Mouse (Mus musculus): ENCODE data around the gene Aamdc.

The Aamdc gene

DNA sequence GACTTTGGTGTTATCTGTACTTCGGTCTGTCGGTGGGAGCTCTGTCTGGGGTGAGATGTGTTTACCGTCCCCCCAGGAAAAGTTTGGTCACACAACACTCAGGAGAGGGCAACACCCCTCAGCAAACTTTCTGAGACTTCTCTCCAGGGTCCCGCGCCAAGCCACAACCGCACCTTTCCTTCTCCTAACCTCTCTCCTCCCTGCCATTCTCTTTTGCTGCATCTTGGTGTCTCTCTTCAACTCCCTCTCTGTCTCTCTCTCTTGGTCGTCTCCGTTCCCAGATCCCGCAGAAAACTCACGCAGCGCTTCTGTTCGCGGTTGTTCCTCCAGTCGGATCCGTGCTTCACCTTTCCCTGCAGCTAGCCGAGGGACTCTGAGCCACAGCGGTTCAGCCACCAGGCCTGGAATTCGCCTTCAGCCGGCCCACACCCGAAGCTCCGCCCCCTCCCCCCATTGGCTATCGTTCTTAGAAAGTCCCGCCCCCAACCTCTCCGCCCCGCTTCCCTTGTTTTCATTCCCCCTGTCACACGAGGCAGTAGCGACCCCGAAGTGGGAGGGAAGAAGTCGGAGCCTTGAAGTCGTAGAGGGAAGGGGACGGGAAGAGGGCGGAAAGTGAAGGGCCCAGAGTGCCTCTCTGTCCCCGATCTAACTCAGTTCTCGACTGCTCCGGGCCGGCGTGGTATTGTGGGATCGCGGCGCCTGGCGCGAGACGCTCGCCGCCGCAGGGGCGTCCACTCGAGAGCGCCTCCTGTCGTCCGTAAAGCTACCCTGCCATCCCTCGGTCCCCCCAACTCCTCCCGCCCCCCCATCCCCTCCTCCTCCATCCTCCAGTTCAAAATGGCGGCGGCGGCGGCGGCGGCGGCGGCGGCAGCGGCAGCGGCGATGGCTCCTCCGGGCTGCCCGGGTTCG is at the start of gene Aamdc, which contains the start of gene Rsf1:
TSS of gene Aamdc (minus strand) at position 431 of the 909 bp plus-strand sequence.
TSS of gene Rsf1 (plus strand) at position 823 of the 909 bp plus-strand sequence.
- peak; percentile 96 for DNase-seq (ENCODE audit: low spot score)

DNA sequence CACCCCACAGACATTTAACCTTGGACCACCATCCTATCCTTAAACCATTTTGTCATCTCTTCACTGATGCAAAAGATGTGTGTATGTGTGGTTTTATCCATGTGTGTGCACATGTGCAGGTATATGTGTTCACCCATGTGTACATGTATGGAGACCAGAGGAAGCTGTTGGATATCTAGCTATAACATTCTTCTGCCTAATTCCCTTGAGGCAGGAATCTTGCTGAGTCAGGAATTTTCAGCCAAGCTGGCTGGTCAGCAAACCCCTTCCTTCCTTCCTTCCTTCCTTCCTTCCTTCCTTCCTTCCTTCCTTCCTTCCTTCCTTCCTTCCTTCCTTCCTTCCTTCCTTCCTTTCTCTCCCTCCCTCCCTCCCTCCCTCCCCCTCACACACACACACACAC is 44.1 kb upstream of the Aamdc start:
- DNase-seq (ENCODE audit: low spot score) = no peak

DNA sequence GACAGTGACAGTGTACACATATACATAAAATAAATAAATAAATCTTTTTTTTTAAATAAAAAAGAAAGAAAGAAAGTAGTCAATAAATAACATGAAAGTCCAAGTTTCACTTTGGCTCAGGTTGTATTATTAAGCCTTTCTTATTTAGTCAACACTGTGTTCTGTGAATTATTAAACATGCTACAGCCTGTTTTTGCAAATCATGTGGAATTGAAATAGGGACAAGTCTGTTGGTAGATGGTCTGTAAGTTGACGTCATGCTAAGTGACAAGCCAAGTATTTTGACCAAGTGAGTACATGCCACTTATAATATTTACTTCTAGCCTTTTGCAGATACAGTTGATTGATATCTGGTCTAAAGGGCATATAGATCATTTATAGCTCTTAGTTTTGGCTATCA is 43.4 kb upstream of the Aamdc start:
- DNase-seq (ENCODE audit: low spot score) = no peak

DNA sequence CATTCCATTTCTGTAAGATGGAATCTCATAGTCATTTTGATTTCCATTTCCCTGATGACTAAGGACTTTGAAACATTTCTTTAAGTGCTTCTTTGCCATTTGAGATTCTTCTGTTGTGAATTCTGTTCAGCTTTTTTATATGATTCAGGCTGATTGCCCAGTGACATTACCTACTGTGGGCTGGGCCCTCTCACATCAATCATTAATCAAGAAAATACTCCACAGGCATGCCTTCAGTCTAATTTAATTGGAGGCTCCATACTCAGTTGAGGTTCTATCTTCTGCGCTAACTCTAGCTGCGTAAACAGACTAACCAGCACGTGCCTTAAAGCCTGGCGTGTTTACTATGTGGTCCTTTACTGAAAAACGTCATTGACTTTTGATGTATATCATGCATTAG is 42.0 kb upstream of the Aamdc start:
- DNase-seq (ENCODE audit: low spot score) = no peak

DNA sequence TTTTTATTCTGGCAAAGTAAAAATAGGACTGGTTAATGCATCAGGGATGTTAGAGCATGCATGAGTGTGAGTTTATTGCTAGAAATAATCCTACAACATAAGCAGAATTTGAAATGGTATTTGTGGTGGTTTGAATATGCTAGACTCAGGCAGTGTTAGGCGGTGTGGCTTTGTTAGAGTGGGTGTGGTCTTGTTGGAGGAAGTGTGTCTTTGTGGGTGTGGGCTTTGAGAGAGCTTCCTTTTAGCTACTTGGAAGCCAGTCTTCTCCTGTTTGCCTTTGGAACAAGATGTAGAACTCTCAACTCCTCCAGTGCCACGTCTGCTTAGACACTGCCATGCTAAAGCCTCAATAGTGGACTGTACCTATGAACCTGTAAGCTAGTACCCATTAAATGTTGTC is 19.3 kb upstream of the Aamdc start:
- DNase-seq (ENCODE audit: low spot score) = no peak

DNA sequence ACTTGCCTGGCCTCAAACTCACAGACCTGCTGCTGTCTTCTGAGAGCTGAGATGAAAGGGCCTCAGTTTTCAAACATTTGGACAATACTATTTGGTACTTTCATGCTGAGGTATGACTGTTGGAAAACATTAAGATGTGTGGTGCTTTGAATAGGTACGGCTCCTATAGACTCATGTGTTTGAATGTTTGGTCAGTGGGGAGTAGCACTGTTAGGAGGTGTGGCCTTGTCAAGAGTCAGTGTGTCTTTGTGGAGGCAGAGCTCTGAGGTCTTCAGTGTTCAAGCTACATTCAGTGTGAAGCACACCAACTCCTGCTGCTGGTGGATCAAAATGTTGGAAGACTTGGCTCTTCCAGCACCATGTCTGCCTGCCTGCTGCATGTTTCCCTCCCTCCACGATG is 14.2 kb upstream of the Aamdc start:
- DNase-seq (ENCODE audit: low spot score) = no peak

DNA sequence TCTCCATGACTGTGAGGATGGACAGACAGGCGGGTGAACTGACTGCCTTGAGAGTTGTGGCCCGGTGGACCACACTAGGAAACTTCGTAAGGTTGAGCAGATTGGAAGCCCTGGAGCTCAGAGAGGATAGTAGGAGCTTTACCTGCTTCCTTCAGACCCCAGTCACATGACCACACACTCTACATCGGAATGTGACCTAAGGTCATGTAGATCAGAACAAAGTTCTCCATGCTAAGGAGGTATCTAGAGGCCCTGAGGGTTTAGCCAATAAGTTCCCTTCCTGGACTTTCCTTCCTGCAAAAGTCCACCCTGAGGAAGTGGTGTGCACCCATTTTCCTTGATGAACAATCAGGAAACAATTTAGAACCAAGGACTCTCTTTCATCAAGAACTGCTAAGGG is 13.1 kb upstream of the Aamdc start:
- no peak for DNase-seq (ENCODE audit: low spot score)

DNA sequence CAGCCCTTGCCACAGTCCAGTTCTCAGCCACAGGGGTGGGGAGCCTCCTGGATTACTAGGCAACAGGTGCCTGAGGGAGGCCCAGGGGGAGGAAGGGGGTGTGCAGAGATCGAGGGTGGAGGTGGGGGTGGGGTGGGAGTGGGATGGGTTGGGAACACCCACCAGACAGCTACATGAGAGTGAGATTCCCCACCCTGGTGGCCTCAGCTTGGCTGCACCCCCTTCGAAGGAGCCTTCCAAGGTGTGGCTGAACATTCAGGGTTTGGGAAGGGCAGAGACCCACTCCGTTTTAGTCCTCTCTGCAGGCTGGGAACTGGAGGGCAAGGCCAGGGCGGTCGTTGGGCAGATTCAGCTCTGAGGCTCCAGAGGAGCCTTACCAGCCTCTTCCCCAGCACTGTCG is 12.0 kb upstream of the Aamdc start:
- DNase-seq (ENCODE audit: low spot score) = no peak

DNA sequence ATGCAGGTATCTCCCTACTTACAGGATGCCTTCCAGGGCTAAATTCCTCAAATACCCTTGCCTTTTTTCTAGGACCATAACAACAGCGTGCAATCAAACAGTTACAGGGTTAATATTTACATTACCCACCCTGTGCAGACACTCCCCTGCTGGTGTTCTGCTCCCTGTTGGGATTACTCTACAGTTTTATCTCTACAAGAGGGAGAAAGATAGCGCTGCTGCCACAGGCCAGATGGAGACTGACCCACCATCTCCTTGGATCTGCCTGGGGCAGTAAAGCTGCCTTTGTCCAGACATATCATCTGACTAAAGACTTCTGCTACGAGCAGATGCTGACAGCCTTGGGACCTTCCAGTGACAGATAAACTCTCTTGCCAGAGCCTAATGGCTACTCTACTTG is 11.2 kb upstream of the Aamdc start:
- no peak for DNase-seq (ENCODE audit: low spot score)

DNA sequence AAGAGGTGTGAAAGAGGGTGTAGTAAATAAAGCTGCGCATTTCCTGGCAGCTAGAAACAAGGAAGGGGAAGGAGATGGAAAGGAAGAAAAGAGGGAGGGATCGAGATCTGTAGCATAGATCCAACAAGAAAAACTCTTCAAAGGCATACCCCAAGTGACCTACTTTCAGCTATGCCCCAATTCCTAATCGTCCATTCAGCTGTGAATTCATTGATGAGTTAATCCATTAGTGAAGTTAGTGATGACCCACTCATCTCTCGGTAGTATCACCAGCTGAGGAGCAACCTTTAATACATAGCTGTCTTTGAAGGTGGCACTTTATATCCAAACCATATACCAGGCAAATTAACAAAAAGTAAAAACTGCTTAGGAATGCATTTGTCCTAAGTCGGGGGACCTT is 9.2 kb upstream of the Aamdc start:
- DNase-seq (ENCODE audit: low spot score) = no peak

DNA sequence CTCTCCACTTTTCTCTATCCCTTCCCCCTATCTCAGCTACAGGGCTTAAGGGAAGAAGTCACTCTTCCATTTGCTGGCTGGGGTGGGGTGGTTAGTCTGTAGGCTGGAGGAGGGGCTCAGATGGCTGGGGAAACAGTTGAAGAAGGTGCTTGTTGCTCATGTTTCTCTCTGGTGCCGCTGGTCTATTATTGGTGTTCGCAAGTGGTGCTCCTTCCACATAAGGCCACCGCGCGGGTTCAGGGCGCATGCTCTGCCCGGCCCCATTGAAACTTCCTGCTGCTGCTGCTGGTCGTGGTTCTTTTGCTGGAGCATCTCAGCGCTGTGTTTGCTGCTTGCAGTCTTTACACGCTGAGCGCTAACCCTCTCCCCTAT is 1.5 kb upstream of the Aamdc start:
- DNase-seq (ENCODE audit: low spot score) = peak; percentile 76

DNA sequence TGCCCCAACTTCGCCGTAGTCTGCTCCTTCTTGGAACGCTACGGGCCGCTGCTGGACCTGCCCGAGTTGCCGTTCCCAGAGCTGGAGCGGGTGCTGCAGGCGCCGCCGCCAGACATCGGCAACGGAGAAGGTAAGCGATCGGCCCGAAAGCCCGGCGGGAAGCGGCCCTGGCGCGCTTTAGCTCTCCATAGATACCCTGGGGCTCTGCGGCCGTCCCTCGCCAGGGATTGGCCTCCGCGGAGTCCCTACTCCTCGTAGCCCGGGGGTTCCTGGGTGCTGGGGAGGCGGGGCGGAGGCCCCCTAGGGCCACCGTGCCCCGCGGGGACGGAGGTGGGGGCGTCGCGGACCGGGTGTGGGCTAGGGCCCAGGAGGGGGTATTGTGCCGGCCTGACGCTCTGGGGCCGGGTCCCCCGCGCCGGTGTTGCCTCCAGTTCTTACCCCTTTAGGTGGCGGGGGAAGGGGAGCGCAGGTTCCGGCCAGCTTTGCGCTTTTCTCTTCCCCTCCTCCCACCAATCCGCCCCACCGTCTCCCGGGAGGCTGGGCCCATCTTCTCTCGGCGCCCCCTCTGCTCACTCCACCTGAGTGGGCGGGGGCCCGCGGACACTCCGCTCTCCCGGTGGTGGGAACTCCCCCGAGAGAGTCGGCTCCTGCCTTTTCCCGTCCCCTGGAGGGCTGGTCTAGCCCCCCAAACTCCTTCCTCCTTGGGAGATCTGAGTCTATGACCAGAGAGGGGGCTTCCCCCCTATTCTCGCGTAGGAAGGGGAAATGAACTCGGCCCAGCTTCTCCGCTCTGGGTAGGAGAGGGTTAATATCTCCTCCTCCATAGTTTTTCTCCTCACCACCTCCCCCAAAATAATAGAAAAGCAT is 912 bp upstream of the Aamdc start:
- DNase-seq (ENCODE audit: low spot score) = peak; percentile 34

DNA sequence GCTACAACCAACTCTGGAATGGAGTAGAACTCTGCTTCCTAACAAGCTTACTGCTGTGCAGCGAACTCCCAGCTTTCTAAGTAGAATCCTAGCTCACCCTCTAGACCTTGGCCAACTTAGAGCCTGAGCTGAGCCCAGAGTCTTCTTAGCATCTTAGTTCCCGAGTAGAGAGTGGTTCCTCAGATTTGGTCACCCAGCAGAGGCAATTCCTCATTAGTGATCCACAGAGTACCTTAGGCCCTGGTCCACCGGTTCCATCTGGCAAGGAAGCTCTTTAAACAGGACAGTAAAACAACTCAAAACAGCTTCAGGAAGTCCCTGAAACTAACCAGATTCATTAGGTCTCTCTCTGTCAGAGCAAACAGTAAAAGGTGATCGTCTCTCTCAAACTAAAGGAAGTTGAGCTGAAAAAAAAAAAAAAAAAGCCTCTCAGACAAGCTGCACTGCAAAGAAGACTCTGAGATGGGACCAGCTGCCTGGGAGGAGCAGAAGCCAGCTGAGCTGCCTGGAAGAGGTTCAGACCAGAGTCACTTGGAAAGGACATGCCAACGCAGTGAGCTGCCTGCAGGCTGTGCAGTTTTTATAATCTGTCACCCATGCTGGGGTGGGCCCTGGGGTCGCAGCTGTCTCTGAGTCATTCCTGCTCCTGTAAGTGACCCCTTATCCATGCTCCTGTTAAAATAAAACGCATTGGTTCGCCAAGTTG is 783 bp downstream of the Aamdc start:
- DNase-seq (ENCODE audit: low spot score) = no peak

DNA sequence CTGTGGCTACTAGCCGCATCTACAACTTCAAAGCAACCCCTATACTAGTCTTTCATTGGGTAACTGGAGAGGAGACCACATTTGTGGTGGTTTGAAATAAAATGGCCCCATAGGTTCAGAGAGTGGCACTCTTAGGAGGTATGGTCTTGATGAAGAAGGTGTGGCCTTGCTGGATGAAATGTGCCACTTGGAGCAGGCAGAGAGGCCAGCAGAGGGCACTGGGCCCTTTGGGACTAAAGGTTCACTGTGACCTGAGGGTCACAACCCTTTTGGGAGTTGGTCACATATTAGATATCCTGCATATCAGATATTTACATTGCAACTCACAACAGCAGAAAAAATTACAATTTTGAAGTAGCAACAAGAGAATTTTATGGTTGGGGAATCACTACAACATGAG is 8.9 kb downstream of the Aamdc start:
- no peak for DNase-seq (ENCODE audit: low spot score)

DNA sequence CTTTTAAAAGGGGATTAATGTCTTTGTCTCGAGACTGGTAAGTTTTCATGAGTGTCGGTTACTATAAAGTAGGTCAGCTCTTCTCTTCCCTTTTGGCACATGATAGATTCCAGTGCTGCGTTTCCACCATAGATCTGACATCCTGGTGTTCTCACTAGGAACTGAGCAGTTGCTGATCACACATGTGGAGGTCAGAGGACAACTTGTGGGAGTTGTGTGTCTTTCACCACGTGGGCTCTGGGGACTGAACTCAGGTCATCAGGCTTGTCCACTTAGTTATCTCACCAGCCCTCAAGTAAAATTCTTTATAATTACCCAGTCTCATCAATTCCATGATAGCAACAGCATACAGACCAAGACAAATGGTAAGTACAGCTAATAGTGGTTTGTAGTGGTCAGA is 9.9 kb downstream of the Aamdc start:
- DNase-seq (ENCODE audit: low spot score) = no peak

DNA sequence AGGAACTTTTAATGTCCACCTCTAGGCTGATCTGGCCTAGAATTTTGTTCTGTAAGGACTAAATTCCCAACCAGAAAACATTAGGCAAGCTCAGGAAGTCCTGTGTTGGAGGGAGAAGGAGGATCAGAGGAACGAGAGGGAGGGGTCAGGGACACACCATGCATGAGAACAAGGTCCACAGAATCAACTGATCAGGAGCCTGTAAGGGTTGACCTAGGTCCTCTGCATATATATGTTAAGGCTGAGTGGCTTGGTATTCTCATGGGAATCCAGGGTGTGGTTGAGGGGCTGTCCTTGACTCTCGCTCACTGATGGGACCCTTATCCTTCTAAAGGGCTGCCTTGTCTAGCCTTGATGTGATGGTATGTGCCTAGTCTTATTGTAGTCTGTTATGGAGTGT is 15.7 kb downstream of the Aamdc start:
- DNase-seq (ENCODE audit: low spot score) = no peak

DNA sequence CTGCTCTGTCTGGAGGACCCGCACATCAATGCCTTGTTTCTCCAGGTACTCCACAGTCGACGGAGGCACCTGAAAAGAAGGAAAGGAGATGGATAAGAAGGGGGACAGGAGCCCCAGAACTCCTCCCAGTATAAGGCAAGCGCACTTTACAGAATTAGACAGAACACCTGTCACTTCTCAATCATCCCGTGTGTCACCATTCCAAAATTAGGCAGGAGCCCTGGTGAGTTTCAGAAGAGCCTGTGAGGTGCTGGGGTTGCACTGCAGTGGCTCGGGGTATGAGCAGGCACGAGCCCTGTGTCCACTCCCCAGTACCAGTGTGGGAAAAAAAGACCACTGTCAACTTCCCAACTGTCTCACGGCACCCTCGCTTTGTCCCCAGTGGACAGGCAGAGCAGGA is 28.6 kb downstream of the Aamdc start:
- no peak for DNase-seq (ENCODE audit: low spot score)

DNA sequence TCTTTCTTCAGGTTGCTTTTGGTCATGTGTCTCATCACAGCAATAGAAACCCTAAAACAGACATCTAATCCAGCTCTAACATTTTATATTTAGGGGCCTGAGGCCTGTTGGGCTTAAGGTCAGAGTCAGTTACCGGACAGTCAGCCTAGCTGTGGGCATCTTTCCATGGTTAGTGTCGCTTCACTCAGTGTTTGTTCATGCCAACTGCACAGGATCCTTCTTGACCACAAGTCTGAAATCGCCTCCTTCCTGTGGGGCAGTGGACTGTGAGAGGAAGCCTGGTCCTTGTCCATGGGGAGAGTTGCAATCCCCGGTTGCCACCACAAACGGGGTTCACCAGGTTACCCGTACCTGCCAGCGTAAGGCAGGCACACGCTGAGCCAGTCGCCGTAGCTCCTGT is 30.0 kb downstream of the Aamdc start:
- no peak for DNase-seq (ENCODE audit: low spot score)

DNA sequence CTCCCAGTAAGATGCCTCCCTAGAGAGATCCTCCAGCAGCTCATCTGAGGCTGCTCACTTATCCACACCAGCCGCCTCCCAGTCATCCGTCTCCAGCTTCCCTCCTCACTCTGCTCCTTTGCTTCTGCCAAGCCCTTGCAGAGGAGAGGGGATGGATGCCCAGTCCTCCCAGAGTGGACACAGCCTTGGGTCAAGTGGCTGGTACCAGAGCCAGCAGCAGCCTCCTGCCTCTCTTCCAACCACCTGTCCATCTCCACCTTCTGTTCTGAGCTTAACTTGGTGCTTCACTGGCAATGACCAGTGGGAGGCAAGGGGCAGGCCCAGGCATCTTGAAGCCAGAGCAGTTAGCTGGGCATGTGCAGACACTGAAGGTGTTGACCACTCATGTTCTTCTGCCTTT is 32.8 kb downstream of the Aamdc start:
- DNase-seq (ENCODE audit: low spot score) = no peak

DNA sequence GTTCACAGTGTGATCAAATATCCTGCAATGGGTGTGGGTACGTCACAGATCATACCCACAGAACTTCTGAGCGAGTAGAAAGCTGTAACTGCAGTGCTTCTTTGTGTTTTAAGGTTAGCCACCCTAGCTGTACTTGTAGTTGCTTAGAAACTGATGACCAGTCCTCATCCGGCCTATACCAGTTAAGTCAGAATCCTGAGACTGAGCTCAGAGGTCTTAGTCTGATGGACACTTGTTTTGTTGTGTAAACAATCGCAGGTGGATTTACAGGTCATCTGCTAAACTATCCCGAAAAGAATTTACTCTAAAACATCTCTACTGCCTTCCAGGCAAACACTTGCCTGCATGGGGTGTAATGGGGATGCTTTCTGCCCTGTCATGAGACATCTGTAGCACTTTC is 42.7 kb downstream of the Aamdc start:
- no peak for DNase-seq (ENCODE audit: low spot score)

DNA sequence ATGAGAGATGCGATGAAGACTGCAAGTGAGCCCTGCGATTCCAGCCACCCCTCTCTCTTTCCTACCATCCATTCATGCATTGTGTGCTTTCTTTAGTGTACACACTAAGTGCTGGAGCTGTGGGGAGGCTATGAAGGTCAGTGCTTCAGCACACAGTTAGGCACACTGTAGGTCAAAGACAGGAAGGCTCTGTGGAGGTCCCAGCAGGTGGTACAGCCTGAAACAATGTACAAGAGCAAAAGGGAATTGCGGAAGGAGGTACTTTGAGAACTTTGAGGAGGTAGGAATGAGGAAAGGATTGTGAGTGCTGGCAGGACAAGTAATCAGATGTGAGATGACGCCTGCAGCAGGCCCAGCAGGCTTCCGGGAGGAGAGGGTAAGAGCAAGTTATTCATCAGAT is 43.8 kb downstream of the Aamdc start:
- no peak for DNase-seq (ENCODE audit: low spot score)

DNA sequence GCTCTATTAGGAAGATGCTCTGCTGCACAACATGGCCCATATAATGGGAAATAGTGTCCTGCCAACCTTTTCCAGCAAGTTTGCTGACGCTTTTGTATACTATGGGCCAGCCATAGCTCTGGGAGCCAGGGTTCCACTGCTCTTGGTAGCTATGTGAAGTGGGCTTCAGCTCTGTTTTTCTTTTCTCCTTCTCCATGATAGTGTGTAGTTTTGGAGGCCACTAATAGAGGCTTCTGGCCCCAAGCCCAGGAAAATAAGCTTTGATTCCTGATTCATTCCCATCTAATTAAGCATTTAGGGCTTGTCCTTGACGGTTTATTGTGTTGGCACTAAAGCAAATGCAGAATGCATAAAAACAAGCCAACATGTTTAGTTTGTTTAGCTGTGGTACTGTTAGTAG is 59.4 kb downstream of the Aamdc start:
- no peak for DNase-seq (ENCODE audit: low spot score)

DNA sequence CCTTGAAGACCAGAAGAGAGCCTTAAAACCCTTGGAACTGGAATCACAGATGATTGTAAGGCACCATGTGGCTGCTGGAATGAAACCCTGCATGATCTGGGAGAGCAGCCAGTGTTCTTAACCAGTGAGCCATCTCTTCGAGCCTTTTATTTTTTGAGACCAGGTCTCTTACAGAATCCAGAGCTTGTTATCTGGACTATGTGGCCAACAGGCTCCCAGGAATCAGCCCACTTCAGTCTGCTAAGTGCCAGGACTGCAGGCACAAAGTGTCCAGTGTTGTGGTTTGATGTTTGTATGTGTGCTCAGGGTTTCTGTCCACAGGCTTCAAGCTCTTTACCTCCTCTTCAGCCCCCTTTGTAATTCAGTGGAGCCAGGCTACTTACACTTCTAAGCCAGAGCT is 64.5 kb downstream of the Aamdc start:
- no peak for DNase-seq (ENCODE audit: low spot score)
